Mouse (Mus musculus) MEL (cell line): ENCODE data around the gene Pitx2. TPM values are rescaled to one million over a fixed set of nuclear protein-coding genes. Genes with fewer than 3 reads are reported as not detected.

Experiments used
- DNase-seq: peaks from one replicate; pipeline ENCODE4 v3.0.0; 2011; ENCODE audit warnings: low read depth, low spot score
- H3K27ac ChIP-seq: 2 replicates; pipeline ENCODE4 v1.5.1; 2012; ENCODE audit warnings: low read depth, mild to moderate bottlenecking, control low read depth, low read length, moderate library complexity; ENCODE audit not compliant: control insufficient read depth
- H3K27me3 ChIP-seq, 2 experiments: fragments of 150-350 bp in 1 of 2; sonication (generic) in 1 of 2; 2 replicates each; pipeline ENCODE4 v1.6.1; 2012; ENCODE audit warnings: low read length in 2 of 2, mild to moderate bottlenecking in 2 of 2, improper control_type of control experiment in 1 of 2, moderate library complexity in 1 of 2; ENCODE audit not compliant: insufficient read depth in 2 of 2, control insufficient read depth in 1 of 2
- H3K36me3 ChIP-seq, 2 experiments: 2 replicates each; pipeline ENCODE4 v1.6.1; 2012 to 2014; ENCODE audit warnings: low read length in 2 of 2, improper control_type of control experiment in 1 of 2, inconsistent platforms in 1 of 2, mild to moderate bottlenecking in 1 of 2; ENCODE audit not compliant: insufficient read depth in 2 of 2, control insufficient read depth in 1 of 2
- H3K4me1 ChIP-seq, 2 experiments: fragments of 150-350 bp in 1 of 2; sonication (generic) in 1 of 2; 2 replicates each; pipeline ENCODE4 v1.6.1; 2012; ENCODE audit warnings: low read length in 2 of 2, improper control_type of control experiment in 1 of 2, mild to moderate bottlenecking in 1 of 2; ENCODE audit not compliant: insufficient read depth in 2 of 2, control insufficient read depth in 1 of 2
- H3K4me3 ChIP-seq, 2 experiments: fragments of 150-350 bp in 1 of 2; sonication (generic) in 1 of 2; 2 replicates each; pipeline ENCODE4 v1.5.1; 2012; ENCODE audit warnings: low read depth in 2 of 2, low read length in 2 of 2, mild to moderate bottlenecking in 2 of 2, moderate library complexity in 2 of 2, control low read depth in 1 of 2, improper control_type of control experiment in 1 of 2; ENCODE audit not compliant: control insufficient read depth in 1 of 2, insufficient read depth in 1 of 2
- H3K79me2 ChIP-seq: 2 replicates; pipeline ENCODE4 v1.6.1; 2012; ENCODE audit warnings: mild to moderate bottlenecking, low read length, moderate library complexity; ENCODE audit not compliant: control insufficient read depth, poor library complexity, insufficient read depth
- H3K9ac ChIP-seq: 2 replicates; pipeline ENCODE4 v1.6.1; 2012; ENCODE audit warnings: low read depth, mild to moderate bottlenecking, control low read depth, low read length, moderate library complexity; ENCODE audit not compliant: control insufficient read depth, poor library complexity, severe bottlenecking
- H3K9me3 ChIP-seq: fragments of 150-350 bp; sonication (generic); replicated peaks from 2 replicates; pipeline ENCODE4 v1.6.1; 2012; ENCODE audit warnings: mild to moderate bottlenecking, low read length, improper control_type of control experiment, moderate library complexity; ENCODE audit not compliant: insufficient read depth
- CHD1 ChIP-seq: IDR thresholded peaks from 2 replicates; pipeline ENCODE4 v1.6.1; 2012; ENCODE audit warnings: low read depth, mild to moderate bottlenecking, inconsistent platforms, low read length, improper control_type of control experiment
- CHD2 ChIP-seq: IDR thresholded peaks from 2 replicates; pipeline ENCODE4 v1.6.1; 2011; ENCODE audit warnings: low read length, improper control_type of control experiment
- CTCF ChIP-seq, 3 experiments: IDR thresholded peaks in 2 of 3; conservative IDR thresholded peaks in 1 of 3; 2 replicates each; pipeline ENCODE4 v1.5.1; 2011 to 2012; ENCODE audit warnings: low read length in 3 of 3, low read depth in 2 of 3, mild to moderate bottlenecking in 2 of 3, improper control_type of control experiment in 1 of 3, inconsistent platforms in 1 of 3, mixed read lengths in 1 of 3, moderate library complexity in 1 of 3; ENCODE audit not compliant: control insufficient read depth in 1 of 3, insufficient read depth in 1 of 3, poor library complexity in 1 of 3, severe bottlenecking in 1 of 3
- ELF1 ChIP-seq: IDR thresholded peaks from 2 replicates; pipeline ENCODE4 v1.6.1; 2014; ENCODE audit warnings: low read depth, mild to moderate bottlenecking, inconsistent platforms, low read length, improper control_type of control experiment, moderate library complexity
- EP300 ChIP-seq, 2 experiments: IDR thresholded peaks; 2 replicates each; pipeline ENCODE4 v1.6.1; 2011; ENCODE audit warnings: improper control_type of control experiment in 2 of 2, low read length in 2 of 2, low read depth in 1 of 2, mild to moderate bottlenecking in 1 of 2
- ETS1 ChIP-seq: IDR thresholded peaks from 2 replicates; pipeline ENCODE4 v1.6.1; 2012; ENCODE audit warnings: low read depth, mild to moderate bottlenecking, inconsistent platforms, low read length, improper control_type of control experiment, moderate library complexity
- GATA1 ChIP-seq: IDR thresholded peaks from 2 replicates; pipeline ENCODE4 v1.6.1; 2011; ENCODE audit warnings: low read depth, low read length, improper control_type of control experiment
- HCFC1 ChIP-seq: IDR thresholded peaks from 2 replicates; pipeline ENCODE4 v1.6.1; 2012; ENCODE audit warnings: low read depth, mild to moderate bottlenecking, inconsistent platforms, low read length, improper control_type of control experiment, moderate library complexity
- JUND ChIP-seq: IDR thresholded peaks from 2 replicates; pipeline ENCODE4 v1.6.1; 2011; ENCODE audit warnings: low read depth, mild to moderate bottlenecking, improper control_type of control experiment, low read length
- KAT2A ChIP-seq: conservative IDR thresholded peaks from 2 replicates; pipeline ENCODE4 v1.6.1; 2012; ENCODE audit warnings: low read depth, low read length, improper control_type of control experiment, inconsistent platforms
- MAX ChIP-seq: IDR thresholded peaks from 2 replicates; pipeline ENCODE4 v1.6.1; 2011; ENCODE audit warnings: low read length, improper control_type of control experiment
- MXI1 ChIP-seq: IDR thresholded peaks from 2 replicates; pipeline ENCODE4 v1.6.1; 2011; ENCODE audit warnings: mild to moderate bottlenecking, low read depth, low read length, improper control_type of control experiment
- MYB ChIP-seq: IDR thresholded peaks from 2 replicates; pipeline ENCODE4 v1.6.1; 2011; ENCODE audit warnings: mild to moderate bottlenecking, low read depth, low read length, improper control_type of control experiment
- MYC ChIP-seq: IDR thresholded peaks from 2 replicates; pipeline ENCODE4 v1.6.1; 2011; ENCODE audit warnings: low read depth, mild to moderate bottlenecking, low read length, improper control_type of control experiment, moderate library complexity
- NELFE ChIP-seq: IDR thresholded peaks from 2 replicates; pipeline ENCODE4 v1.6.1; 2011; ENCODE audit warnings: low read depth, low read length, improper control_type of control experiment
- NRF1 ChIP-seq: IDR thresholded peaks from 2 replicates; pipeline ENCODE4 v1.6.1; 2014; ENCODE audit warnings: low read depth, mild to moderate bottlenecking, inconsistent platforms, low read length, improper control_type of control experiment, moderate library complexity; ENCODE audit not compliant: poor library complexity, insufficient read depth, severe bottlenecking
- POLR2A ChIP-seq, 2 experiments: IDR thresholded peaks; 2 replicates each; pipeline ENCODE4 v1.6.1; 2011 to 2012; ENCODE audit warnings: low read length in 2 of 2, mild to moderate bottlenecking in 2 of 2, control low read depth in 1 of 2, improper control_type of control experiment in 1 of 2, low read depth in 1 of 2, moderate library complexity in 1 of 2; ENCODE audit not compliant: control insufficient read depth in 1 of 2, insufficient read depth in 1 of 2, poor library complexity in 1 of 2
- POLR2AphosphoS2 ChIP-seq: IDR thresholded peaks from 2 replicates; pipeline ENCODE4 v1.6.1; 2011; ENCODE audit warnings: low read length, improper control_type of control experiment
- POLR2AphosphoS5 ChIP-seq: IDR thresholded peaks from 2 replicates; pipeline ENCODE4 v1.6.1; 2012; ENCODE audit warnings: low read depth, borderline replicate concordance, mild to moderate bottlenecking, inconsistent platforms, low read length, moderate library complexity, mixed read lengths
- RAD21 ChIP-seq: IDR thresholded peaks from 2 replicates; pipeline ENCODE4 v1.6.1; 2011; ENCODE audit warnings: mild to moderate bottlenecking, low read depth, low read length, improper control_type of control experiment
- RCOR1 ChIP-seq: IDR thresholded peaks from 2 replicates; pipeline ENCODE4 v1.6.1; 2012; ENCODE audit warnings: low read depth, mild to moderate bottlenecking, inconsistent platforms, low read length, improper control_type of control experiment
- SIN3A ChIP-seq: IDR thresholded peaks from 2 replicates; pipeline ENCODE4 v1.6.1; 2012; ENCODE audit warnings: low read length, improper control_type of control experiment, inconsistent platforms
- SMC3 ChIP-seq: IDR thresholded peaks from 2 replicates; pipeline ENCODE4 v1.6.1; 2011; ENCODE audit warnings: low read depth, low read length, improper control_type of control experiment
- TBP ChIP-seq: IDR thresholded peaks from 2 replicates; pipeline ENCODE4 v1.8.0; 2011; ENCODE audit warnings: low read depth, low read length, improper control_type of control experiment
- TCF12 ChIP-seq: IDR thresholded peaks from 2 replicates; pipeline ENCODE4 v1.6.1; 2014; ENCODE audit warnings: low read depth, mild to moderate bottlenecking, inconsistent platforms, low read length, improper control_type of control experiment, moderate library complexity
- UBTF ChIP-seq: IDR thresholded peaks from 2 replicates; pipeline ENCODE4 v1.6.1; 2012; ENCODE audit warnings: low read depth, mild to moderate bottlenecking, inconsistent platforms, low read length, improper control_type of control experiment, moderate library complexity, borderline replicate concordance; ENCODE audit not compliant: insufficient read depth
- USF2 ChIP-seq, 2 experiments: IDR thresholded peaks; 2 replicates each; pipeline ENCODE4 v1.6.1; 2011 to 2012; ENCODE audit warnings: improper control_type of control experiment in 2 of 2, low read length in 2 of 2, borderline replicate concordance in 1 of 2, inconsistent platforms in 1 of 2, low read depth in 1 of 2, mild to moderate bottlenecking in 1 of 2; ENCODE audit not compliant: insufficient read depth in 1 of 2
- ZC3H11A ChIP-seq: IDR thresholded peaks from 2 replicates; pipeline ENCODE4 v1.6.1; 2012; ENCODE audit warnings: low read depth, mild to moderate bottlenecking, inconsistent platforms, low read length, improper control_type of control experiment
- ZKSCAN1 ChIP-seq: IDR thresholded peaks from 2 replicates; pipeline ENCODE4 v1.6.1; 2012; ENCODE audit warnings: low read depth, mild to moderate bottlenecking, inconsistent platforms, low read length, improper control_type of control experiment, moderate library complexity
- ZMIZ1 ChIP-seq: IDR thresholded peaks from 2 replicates; pipeline ENCODE4 v1.6.1; 2012; ENCODE audit warnings: low read depth, mild to moderate bottlenecking, inconsistent platforms, low read length, improper control_type of control experiment, moderate library complexity
- polyA plus RNA-seq, 2 experiments: library from polyadenylated mRNA; stranded (reverse) in 1 of 2; unstranded in 1 of 2; fragments of >175 nt in 1 of 2; fragments of >200 nt in 1 of 2; gene quantifications; 2 replicates each; pipeline versions ENCODE4 v1.2.1 to v1.2.4; 2012; ENCODE audit warnings: low replicate concordance in 2 of 2, low read depth in 1 of 2; ENCODE audit not compliant: insufficient read length in 2 of 2, insufficient read depth in 1 of 2, missing spikeins in 1 of 2
- total RNA-seq: library from RNA; depleted of rRNA; stranded (reverse); fragments of 300-350 nt; gene quantifications from 2 replicates; pipeline ENCODE4 v1.2.3, GENCODE M21; 2012

Gene Pitx2
- total and polyA plus RNA-seq, 3 experiments = not detected

- H3K36me3 ChIP-seq = no peaks in the 10 kb centered on the region
- TF ChIP-seq TCF12 (no peak), KAT2A (no peak), EP300 (IDR thresholded peaks at IDR 0.05; ENCODE audit: low read depth in 1 of 2, low read length in 2 of 2) (no peak), USF2 (IDR thresholded peaks at IDR 0.05; ENCODE audit: borderline replicate concordance in 1 of 2, insufficient read depth in 1 of 2, low read depth in 1 of 2, low read length in 2 of 2) (no peak), NELFE (no peak), MXI1 (no peak), ELF1 (no peak), SMC3 (no peak), SIN3A (no peak), POLR2AphosphoS5 (no peak), RCOR1 (no peak), UBTF (no peak), ZMIZ1 (no peak), TBP (no peak), POLR2AphosphoS2 (no peak), GATA1 (no peak), ZKSCAN1 (no peak), CHD1 (no peak)
- no peak overlapping the region for H3K27ac ChIP-seq
- no peaks in the 10 kb centered on the region for H3K4me1 ChIP-seq
- no peak overlapping the region for H3K4me3 ChIP-seq
- H3K79me2 ChIP-seq = no peaks in the 10 kb centered on the region
- no peak for DNase-seq
- H3K9me3 ChIP-seq = no peaks in the 10 kb centered on the region
- H3K9ac ChIP-seq = no peak overlapping the region
- H3K27me3 ChIP-seq = no peaks in the 10 kb centered on the region
Observed at GRCm38 (mm10) chr3:129205481-129206175, 6.0 kb downstream of the Pitx2 start.

- Histone ChIP-seq H3K27me3 (no peaks in the 10 kb centered on the region), H3K36me3 (no peaks in the 10 kb centered on the region), H3K4me1 (no peaks in the 10 kb centered on the region), H3K4me3 (no peak overlapping the region)
- no peak for DNase-seq
- TF ChIP-seq POLR2AphosphoS2 (no peak), ZC3H11A (no peak), JUND (no peak), RCOR1 (no peak), CHD2 (no peak), USF2 (IDR thresholded peaks at IDR 0.05; ENCODE audit: borderline replicate concordance in 1 of 2, insufficient read depth in 1 of 2, low read depth in 1 of 2, low read length in 2 of 2) (no peak), MYB (no peak), CHD1 (no peak), CTCF (IDR thresholded peaks at IDR 0.05 in 2 of 3, conservative IDR thresholded peaks at IDR 0.05 in 1 of 3; ENCODE audit: control insufficient read depth in 1 of 3, insufficient read depth in 1 of 3, low read depth in 2 of 3, low read length in 3 of 3, poor library complexity in 1 of 3, severe bottlenecking in 1 of 3) (no peak), ETS1 (no peak), UBTF (no peak), RAD21 (no peak), NRF1 (no peak), MYC (no peak), MAX (no peak), HCFC1 (no peak), POLR2A (IDR thresholded peaks at IDR 0.05; ENCODE audit: control insufficient read depth in 1 of 2, insufficient read depth in 1 of 2, low read depth in 1 of 2, low read length in 2 of 2, poor library complexity in 1 of 2) (no peak), KAT2A (no peak), POLR2AphosphoS5 (no peak)
- TF ChIP-seq, all 39 proteins: peak for 0
- no peaks in the 10 kb centered on the region for H3K79me2 ChIP-seq
- no peaks in the 10 kb centered on the region for H3K9me3 ChIP-seq
- H3K27ac ChIP-seq = no peak overlapping the region
- H3K9ac ChIP-seq = no peak overlapping the region
Observed at GRCm38 (mm10) chr3:129206776-129207175, 7.1 kb downstream of the Pitx2 start.
